Mouse (Mus musculus): ENCODE measurements around the gene Pdia2. TPM values are rescaled to one million over a fixed set of nuclear protein-coding genes. Genes with fewer than 3 reads are reported as not detected.

Pdia2 gene
- polyA plus RNA-seq, 1 experiment from 2014 or later = 2.3 TPM

- no peaks in the 10 kb centered on the region for H3K36me3 ChIP-seq (ENCODE audit: control insufficient read depth, insufficient read depth, low read length)
- no peaks in the 10 kb centered on the region for H3K9me3 ChIP-seq (ENCODE audit: control insufficient read depth, low read depth, low read length)
- H3K4me2 ChIP-seq (replicated peaks; ENCODE audit: low read depth, low read length) = no peak overlapping the region
- H3K4me1 ChIP-seq (ENCODE audit: control insufficient read depth, insufficient read depth, low read length) = no peaks in the 10 kb centered on the region
- H3K27ac ChIP-seq (ENCODE audit: low read length) = no peak overlapping the region
- WGBS = 79% methylated on average over 8 of the region's 8 CpGs
- H3K9ac ChIP-seq (replicated peaks; ENCODE audit: low read depth, low read length) = no peak overlapping the region
- ATAC-seq (ENCODE audit: insufficient number of reproducible peaks, insufficient read depth, low FRiP score, low read depth) = no peak
- H3K27me3 ChIP-seq (ENCODE audit: control insufficient read depth, insufficient read depth, low read length) = no peaks in the 10 kb centered on the region
- H3K4me3 ChIP-seq (ENCODE audit: low read depth, low read length) = no peak overlapping the region
Measured at GRCm38 (mm10) chr17:26234386-26234785, 35.5 kb upstream of the Pdia2 start.

- no peak overlapping the region for H3K4me2 ChIP-seq (replicated peaks; ENCODE audit: low read depth, low read length)
- 78% methylated on average over 8 of the region's 8 CpGs for WGBS
- no peaks in the 10 kb centered on the region for H3K27me3 ChIP-seq (ENCODE audit: control insufficient read depth, insufficient read depth, low read length)
- H3K27ac ChIP-seq (ENCODE audit: low read length) = no peak overlapping the region
- ATAC-seq (ENCODE audit: insufficient number of reproducible peaks, insufficient read depth, low FRiP score, low read depth) = no peak
- H3K4me1 ChIP-seq (ENCODE audit: control insufficient read depth, insufficient read depth, low read length) = no peaks in the 10 kb centered on the region
- H3K4me3 ChIP-seq (ENCODE audit: low read depth, low read length) = no peak overlapping the region
- H3K36me3 ChIP-seq (ENCODE audit: control insufficient read depth, insufficient read depth, low read length) = no peaks in the 10 kb centered on the region
- no peaks in the 10 kb centered on the region for H3K9me3 ChIP-seq (ENCODE audit: control insufficient read depth, low read depth, low read length)
- no peak overlapping the region for H3K9ac ChIP-seq (replicated peaks; ENCODE audit: low read depth, low read length)
Measured at GRCm38 (mm10) chr17:26232863-26233262, 34.0 kb upstream of the Pdia2 start.

- H3K36me3 ChIP-seq (ENCODE audit: control insufficient read depth, insufficient read depth, low read length) = no peaks in the 10 kb centered on the region
- ATAC-seq (ENCODE audit: insufficient number of reproducible peaks, insufficient read depth, low FRiP score, low read depth) = no peak
- no peak overlapping the region for H3K27ac ChIP-seq (ENCODE audit: low read length)
- WGBS = 88% methylated on average over 5 of the region's 5 CpGs
- H3K9me3 ChIP-seq (ENCODE audit: control insufficient read depth, low read depth, low read length) = no peaks in the 10 kb centered on the region
- no peak overlapping the region for H3K4me2 ChIP-seq (replicated peaks; ENCODE audit: low read depth, low read length)
- H3K4me3 ChIP-seq (ENCODE audit: low read depth, low read length) = no peak overlapping the region
- no peaks in the 10 kb centered on the region for H3K4me1 ChIP-seq (ENCODE audit: control insufficient read depth, insufficient read depth, low read length)
- H3K27me3 ChIP-seq (ENCODE audit: control insufficient read depth, insufficient read depth, low read length) = no peaks in the 10 kb centered on the region
- H3K9ac ChIP-seq (replicated peaks; ENCODE audit: low read depth, low read length) = no peak overlapping the region
Measured at GRCm38 (mm10) chr17:26231156-26231555, 32.3 kb upstream of the Pdia2 start.

GRCm38 (mm10) chr17:26229776-26230175 lies 30.9 kb upstream of the Pdia2 start:
- no peak overlapping the region for H3K9ac ChIP-seq (replicated peaks; ENCODE audit: low read depth, low read length)
- H3K27ac ChIP-seq (ENCODE audit: low read length) = no peak overlapping the region
- no peak overlapping the region for H3K4me3 ChIP-seq (ENCODE audit: low read depth, low read length)
- no peak overlapping the region for H3K4me2 ChIP-seq (replicated peaks; ENCODE audit: low read depth, low read length)
- no peak for ATAC-seq (ENCODE audit: insufficient number of reproducible peaks, insufficient read depth, low FRiP score, low read depth)
- H3K4me1 ChIP-seq (ENCODE audit: control insufficient read depth, insufficient read depth, low read length) = no peaks in the 10 kb centered on the region
- H3K27me3 ChIP-seq (ENCODE audit: control insufficient read depth, insufficient read depth, low read length) = no peaks in the 10 kb centered on the region
- no peaks in the 10 kb centered on the region for H3K36me3 ChIP-seq (ENCODE audit: control insufficient read depth, insufficient read depth, low read length)
- 93% methylated on average over 5 of the region's 5 CpGs for WGBS
- H3K9me3 ChIP-seq (ENCODE audit: control insufficient read depth, low read depth, low read length) = no peaks in the 10 kb centered on the region

GRCm38 (mm10) chr17:26225150-26225549 lies 26.3 kb upstream of the Pdia2 start:
- H3K9me3 ChIP-seq (ENCODE audit: control insufficient read depth, low read depth, low read length) = no peaks in the 10 kb centered on the region
- peak overlapping the region; percentile 39; the same call in 1 of the 2 replicates for H3K27ac ChIP-seq (ENCODE audit: low read length)
- no peaks in the 10 kb centered on the region for H3K4me1 ChIP-seq (ENCODE audit: control insufficient read depth, insufficient read depth, low read length)
- H3K36me3 ChIP-seq (ENCODE audit: control insufficient read depth, insufficient read depth, low read length) = no peaks in the 10 kb centered on the region
- ATAC-seq (ENCODE audit: insufficient number of reproducible peaks, insufficient read depth, low FRiP score, low read depth) = peak; percentile 82
- H3K4me2 ChIP-seq (replicated peaks; ENCODE audit: low read depth, low read length) = no peak overlapping the region
- WGBS = 71% methylated on average over 12 of the region's 12 CpGs
- H3K27me3 ChIP-seq (ENCODE audit: control insufficient read depth, insufficient read depth, low read length) = no peaks in the 10 kb centered on the region
- no peak overlapping the region for H3K4me3 ChIP-seq (ENCODE audit: low read depth, low read length)
- no peak overlapping the region for H3K9ac ChIP-seq (replicated peaks; ENCODE audit: low read depth, low read length)

GRCm38 (mm10) chr17:26221508-26221907 lies 22.6 kb upstream of the Pdia2 start:
- no peaks in the 10 kb centered on the region for H3K4me1 ChIP-seq (ENCODE audit: control insufficient read depth, insufficient read depth, low read length)
- no peaks in the 10 kb centered on the region for H3K9me3 ChIP-seq (ENCODE audit: control insufficient read depth, low read depth, low read length)
- H3K9ac ChIP-seq (replicated peaks; ENCODE audit: low read depth, low read length) = no peak overlapping the region
- H3K27me3 ChIP-seq (ENCODE audit: control insufficient read depth, insufficient read depth, low read length) = no peaks in the 10 kb centered on the region
- H3K27ac ChIP-seq (ENCODE audit: low read length) = no peak overlapping the region
- WGBS = 57% methylated on average over 2 of the region's 2 CpGs
- no peak for ATAC-seq (ENCODE audit: insufficient number of reproducible peaks, insufficient read depth, low FRiP score, low read depth)
- H3K4me3 ChIP-seq (ENCODE audit: low read depth, low read length) = no peak overlapping the region
- H3K4me2 ChIP-seq (replicated peaks; ENCODE audit: low read depth, low read length) = no peak overlapping the region
- peaks cover 4% of the 10 kb centered on the region; the same call in 1 of the 2 replicates for H3K36me3 ChIP-seq (ENCODE audit: control insufficient read depth, insufficient read depth, low read length)

GRCm38 (mm10) chr17:26212681-26213080 lies 13.8 kb upstream of the Pdia2 start:
- ATAC-seq (ENCODE audit: insufficient number of reproducible peaks, insufficient read depth, low FRiP score, low read depth) = no peak

GRCm38 (mm10) chr17:26212241-26212640 lies 13.4 kb upstream of the Pdia2 start:
- Histone ChIP-seq H3K36me3 (ENCODE audit: control insufficient read depth, insufficient read depth, low read length) (peaks cover 8% of the 10 kb centered on the region; the same call in 1 of the 2 replicates), H3K27ac (ENCODE audit: low read length) (no peak overlapping the region), H3K4me2 (replicated peaks; ENCODE audit: low read depth, low read length) (no peak overlapping the region)

More at GRCm38 (mm10) chr17:26212681-26213080, 13.8 kb upstream of the Pdia2 start:
- 91% methylated on average over 11 of the region's 11 CpGs for WGBS
- no peak overlapping the region for H3K4me2 ChIP-seq (replicated peaks; ENCODE audit: low read depth, low read length)
- H3K9me3 ChIP-seq (ENCODE audit: control insufficient read depth, low read depth, low read length) = no peaks in the 10 kb centered on the region
- no peak overlapping the region for H3K9ac ChIP-seq (replicated peaks; ENCODE audit: low read depth, low read length)
- peaks cover 8% of the 10 kb centered on the region; the same call in 1 of the 2 replicates for H3K36me3 ChIP-seq (ENCODE audit: control insufficient read depth, insufficient read depth, low read length)
- no peaks in the 10 kb centered on the region for H3K27me3 ChIP-seq (ENCODE audit: control insufficient read depth, insufficient read depth, low read length)
- H3K4me3 ChIP-seq (ENCODE audit: low read depth, low read length) = no peak overlapping the region
- H3K4me1 ChIP-seq (ENCODE audit: control insufficient read depth, insufficient read depth, low read length) = no peaks in the 10 kb centered on the region
- H3K27ac ChIP-seq (ENCODE audit: low read length) = no peak overlapping the region

GRCm38 (mm10) chr17:26207686-26208085 lies 8.8 kb upstream of the Pdia2 start, which contains the start of gene Arhgdig:
Arhgdig (minus strand) TSS chr17:26207786.
- 90% methylated on average over 12 of the region's 12 CpGs for WGBS
- H3K4me2 ChIP-seq (replicated peaks; ENCODE audit: low read depth, low read length) = no peak within 1 kb of the TSS

More at GRCm38 (mm10) chr17:26212241-26212640, 13.4 kb upstream of the Pdia2 start:
- 86% methylated on average over 7 of the region's 7 CpGs for WGBS
- no peaks in the 10 kb centered on the region for H3K9me3 ChIP-seq (ENCODE audit: control insufficient read depth, low read depth, low read length)
- H3K9ac ChIP-seq (replicated peaks; ENCODE audit: low read depth, low read length) = no peak overlapping the region
- H3K4me3 ChIP-seq (ENCODE audit: low read depth, low read length) = no peak overlapping the region
- H3K4me1 ChIP-seq (ENCODE audit: control insufficient read depth, insufficient read depth, low read length) = no peaks in the 10 kb centered on the region
- no peaks in the 10 kb centered on the region for H3K27me3 ChIP-seq (ENCODE audit: control insufficient read depth, insufficient read depth, low read length)
- peak; percentile 49; the same call in 1 of the 2 replicates for ATAC-seq (ENCODE audit: insufficient number of reproducible peaks, insufficient read depth, low FRiP score, low read depth)

More at GRCm38 (mm10) chr17:26207686-26208085, 8.8 kb upstream of the Pdia2 start, which contains the start of gene Arhgdig:
- no peaks in the 10 kb centered on the region for H3K36me3 ChIP-seq (ENCODE audit: control insufficient read depth, insufficient read depth, low read length)
- no peak within 1 kb of the TSS for H3K9ac ChIP-seq (replicated peaks; ENCODE audit: low read depth, low read length)
- ATAC-seq (ENCODE audit: insufficient number of reproducible peaks, insufficient read depth, low FRiP score, low read depth) = no peak
- H3K9me3 ChIP-seq (ENCODE audit: control insufficient read depth, low read depth, low read length) = no peaks in the 10 kb centered on the region
- no peaks in the 10 kb centered on the region; the same call in 1 of the 2 replicates for H3K27me3 ChIP-seq (ENCODE audit: control insufficient read depth, insufficient read depth, low read length)
- no peak within 1 kb of the TSS for H3K4me3 ChIP-seq (ENCODE audit: low read depth, low read length)
- no peak within 1 kb of the TSS for H3K27ac ChIP-seq (ENCODE audit: low read length)
- H3K4me1 ChIP-seq (ENCODE audit: control insufficient read depth, insufficient read depth, low read length) = 0 out of 2 replicates have a peak, but pooled peaks cover 3% of the 10 kb centered on the region
